Mouse (Mus musculus): ENCODE data around the gene Gm11757. TPM values are rescaled to one million over a fixed set of nuclear protein-coding genes. Genes with fewer than 3 reads are reported as not detected.
"Not testable (repeated sequence)": the region's sequence is repeated elsewhere in the genome, so short reads cannot be mapped to it uniquely, and the experiment has no call there.

The Gm11757 gene
- not detected for polyA plus RNA-seq (2012; fragmentation: generic; extraction: Trizol)

GRCm38 (mm10) chr4:73891012-73891411 lies at the start of gene Gm11757:
TSS of gene Gm11757 (minus strand) at chr4:73891112.
- not testable (repeated sequence) for H3K4me2 ChIP-seq (ENCODE audit: low read depth); H3K36me3 ChIP-seq (ENCODE audit: control insufficient read depth, insufficient read depth); H3ac ChIP-seq (ENCODE audit: control insufficient read depth, insufficient read length); H3K79me2 ChIP-seq (ENCODE audit: control insufficient read depth, insufficient read depth); H3K4me3 ChIP-seq; H3K27me3 ChIP-seq (ENCODE audit: control insufficient read depth, insufficient read depth, insufficient read length)

DNA sequence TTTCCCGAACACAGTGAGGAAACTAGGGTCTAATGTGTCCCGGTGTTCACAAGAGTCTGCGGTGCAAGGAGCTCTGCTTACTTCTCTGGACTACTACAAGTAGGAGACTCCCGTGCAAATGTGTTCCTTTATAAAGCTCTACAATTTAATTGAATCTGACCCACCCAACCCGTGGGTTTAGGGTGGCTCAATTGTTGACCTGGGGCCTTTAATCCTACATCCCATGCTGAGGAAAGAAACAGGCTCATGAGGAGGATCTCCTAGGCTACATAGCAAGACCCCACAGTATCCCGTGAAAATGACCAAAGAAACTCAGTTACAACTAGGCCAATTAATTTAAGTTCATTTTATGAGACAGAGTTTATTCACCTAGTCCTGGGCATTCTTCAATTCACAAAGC lies 29.7 kb upstream of the Gm11757 start, which contains the start of gene Gm11756:
Gene Gm11756, minus strand, starts transcription at position 101 of the 400 bp plus-strand sequence.
- not testable (repeated sequence) for H3ac ChIP-seq (ENCODE audit: control insufficient read depth, insufficient read length); H3K36me3 ChIP-seq (ENCODE audit: control insufficient read depth, insufficient read depth); H3K27me3 ChIP-seq (ENCODE audit: control insufficient read depth, insufficient read depth, insufficient read length); H3K4me3 ChIP-seq; H3K79me2 ChIP-seq (ENCODE audit: control insufficient read depth, insufficient read depth); H3K4me2 ChIP-seq (ENCODE audit: low read depth)

DNA sequence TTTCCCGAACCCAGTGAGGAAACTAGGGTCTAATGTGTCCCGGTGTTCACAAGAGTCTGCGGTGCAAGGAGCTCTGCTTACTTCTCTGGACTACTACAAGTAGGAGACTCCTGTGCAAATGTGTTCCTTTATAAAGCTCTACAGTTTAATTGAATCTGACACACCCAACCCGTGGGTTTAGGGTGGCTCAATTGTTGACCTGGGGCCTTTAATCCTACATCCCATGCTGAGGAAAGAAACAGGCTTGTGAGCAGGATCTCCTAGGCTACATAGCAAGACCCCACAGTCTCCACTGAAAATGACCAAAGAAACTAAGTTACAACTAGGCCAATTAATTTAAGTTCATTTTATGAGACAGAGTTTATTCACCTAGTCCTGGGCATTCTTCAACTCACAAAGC lies 14.9 kb upstream of the Gm11757 start, which contains the start of gene Gm13871:
Gene Gm13871, minus strand, starts transcription at position 101 of the 400 bp plus-strand sequence.
- not testable (repeated sequence) for H3K4me2 ChIP-seq (ENCODE audit: low read depth); H3K27me3 ChIP-seq (ENCODE audit: control insufficient read depth, insufficient read depth, insufficient read length); H3K36me3 ChIP-seq (ENCODE audit: control insufficient read depth, insufficient read depth); H3K4me3 ChIP-seq; H3K79me2 ChIP-seq (ENCODE audit: control insufficient read depth, insufficient read depth); H3ac ChIP-seq (ENCODE audit: control insufficient read depth, insufficient read length)

DNA sequence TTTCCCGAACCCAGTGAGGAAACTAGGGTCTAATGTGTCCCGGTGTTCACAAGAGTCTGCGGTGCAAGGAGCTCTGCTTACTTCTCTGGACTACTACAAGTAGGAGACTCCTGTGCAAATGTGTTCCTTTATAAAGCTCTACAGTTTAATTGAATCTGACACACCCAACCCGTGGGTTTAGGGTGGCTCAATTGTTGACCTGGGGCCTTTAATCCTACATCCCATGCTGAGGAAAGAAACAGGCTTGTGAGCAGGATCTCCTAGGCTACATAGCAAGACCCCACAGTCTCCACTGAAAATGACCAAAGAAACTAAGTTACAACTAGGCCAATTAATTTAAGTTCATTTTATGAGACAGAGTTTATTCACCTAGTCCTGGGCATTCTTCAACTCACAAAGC lies 14.7 kb downstream of the Gm11757 start, which contains the start of gene Gm11758:
Gene Gm11758, minus strand, starts transcription at position 101 of the 400 bp plus-strand sequence.
- H3K4me2 ChIP-seq (ENCODE audit: low read depth); H3K4me3 ChIP-seq; H3K27me3 ChIP-seq (ENCODE audit: control insufficient read depth, insufficient read depth, insufficient read length); H3K79me2 ChIP-seq (ENCODE audit: control insufficient read depth, insufficient read depth); H3ac ChIP-seq (ENCODE audit: control insufficient read depth, insufficient read length); H3K36me3 ChIP-seq (ENCODE audit: control insufficient read depth, insufficient read depth): not testable (repeated sequence)

Other genes with a start within 250 kb of the Gm11757 start
- not detected for gene Gm11239, start 222.8 kb downstream of the Gm11757 start, polyA plus RNA-seq (2012; fragmentation: generic; extraction: Trizol)
- gene Gm428, start 207.6 kb downstream of the Gm11757 start, polyA plus RNA-seq (2012; fragmentation: generic; extraction: Trizol) = not detected
- gene Rasef, start 100.1 kb downstream of the Gm11757 start, polyA plus RNA-seq (2012; fragmentation: generic; extraction: Trizol) = not detected
- not detected for gene Gm11758, start 14.8 kb downstream of the Gm11757 start, polyA plus RNA-seq (2012; fragmentation: generic; extraction: Trizol)
- gene Gm13871, start 14.8 kb upstream of the Gm11757 start, polyA plus RNA-seq (2012; fragmentation: generic; extraction: Trizol) = not detected
- gene Gm11756, start 29.6 kb upstream of the Gm11757 start, polyA plus RNA-seq (2012; fragmentation: generic; extraction: Trizol) = 0.06 TPM
- 2.9 TPM for gene 2310002L09Rik, start 59.7 kb upstream of the Gm11757 start, polyA plus RNA-seq (2012; fragmentation: generic; extraction: Trizol)
- not detected for gene Frmd3, start 122.3 kb upstream of the Gm11757 start, polyA plus RNA-seq (2012; fragmentation: generic; extraction: Trizol)

All from myocyte (in vitro differentiated cells).